Mouse (Mus musculus) hindbrain, embryonic 11.5 days (tissue): ENCODE measurements around the gene Ndufs8. TPM values are rescaled to one million over a fixed set of nuclear protein-coding genes. Genes with fewer than 3 reads are reported as not detected.

Source experiments
- ATAC-seq: fragments of 200-750 bp; cut with Nextera tagmentation; 2 replicates; pipeline ENCODE4 v1.8.0; 2017; ENCODE audit warnings: mild to moderate bottlenecking, moderate TSS enrichment, moderate library complexity; ENCODE audit not compliant: low FRiP score
- DNase-seq: peaks from one replicate; pipeline ENCODE4 v3.0.0-alpha.2; 2015; ENCODE audit warnings: low spot score
- H3K27ac ChIP-seq: fragments of 300-500 bp; sonication (generic); 2 replicates; pipeline ENCODE4 v1.5.1; 2014; ENCODE audit warnings: mild to moderate bottlenecking, low read depth, low read length
- H3K27me3 ChIP-seq: fragments of 300-500 bp; sonication (generic); 2 replicates; pipeline ENCODE4 v1.6.1; 2014; ENCODE audit warnings: mild to moderate bottlenecking, low read length, moderate library complexity, mixed read lengths; ENCODE audit not compliant: control insufficient read depth, insufficient read depth
- H3K36me3 ChIP-seq: fragments of 300-500 bp; sonication (generic); 2 replicates; pipeline ENCODE4 v1.6.1; 2014; ENCODE audit warnings: mild to moderate bottlenecking, low read length, moderate library complexity, mixed read lengths; ENCODE audit not compliant: control insufficient read depth, insufficient read depth
- H3K4me1 ChIP-seq: fragments of 300-500 bp; sonication (generic); replicated peaks from 2 replicates; pipeline ENCODE4 v1.6.1; 2014; ENCODE audit warnings: low read length, mixed read lengths; ENCODE audit not compliant: control insufficient read depth, insufficient read depth
- H3K4me2 ChIP-seq: fragments of 300-500 bp; sonication (generic); replicated peaks from 2 replicates; pipeline ENCODE4 v1.6.1; 2014; ENCODE audit warnings: mild to moderate bottlenecking, low read depth, low read length
- H3K4me3 ChIP-seq: fragments of 300-500 bp; sonication (generic); 2 replicates; pipeline ENCODE4 v1.5.1; 2014; ENCODE audit warnings: low read depth, low read length
- H3K9ac ChIP-seq: fragments of 300-500 bp; sonication (generic); 2 replicates; pipeline ENCODE4 v1.6.1; 2014; ENCODE audit warnings: low read depth, low read length
- H3K9me3 ChIP-seq: fragments of 300-500 bp; sonication (generic); 2 replicates; pipeline ENCODE4 v1.6.1; 2016; ENCODE audit warnings: low read length; ENCODE audit not compliant: control insufficient read depth
- WGBS: fragments of 180-500 bp; shearing (Covaris S2); extraction: QIAGEN DNeasy Blood & Tissue Kit; methylation state at CpG from one replicate; pipeline ENCODE4 v1.1.7; 2014; 5-methylcytosine and 5-hydroxymethylcytosine counted together
- polyA plus RNA-seq: library from polyadenylated mRNA; unstranded; fragments of >200 nt; fragmentation: Nextera tagmentation; extraction: Ambion mirVana; gene quantifications from 2 replicates; pipeline ENCODE4 v1.2.1, GENCODE M21; 2014

The Ndufs8 gene
- polyA plus RNA-seq, 1 experiment from 2014 or later: 240 TPM

GRCm38 (mm10) chr19:3914535-3914934, 2.0 kb upstream of the Ndufs8 start:
- H3K4me3 ChIP-seq: no peak overlapping the region
- no peak overlapping the region for H3K27ac ChIP-seq
- H3K9me3 ChIP-seq: no peaks in the 10 kb centered on the region
- no peak for DNase-seq
- WGBS: 86% methylated on average over 5 of the region's 5 CpGs
- ATAC-seq: no peak
- H3K4me1 ChIP-seq: peaks cover 10% of the 10 kb centered on the region; the same call in 1 of the 2 replicates
- H3K9ac ChIP-seq: no peak overlapping the region
- no peaks in the 10 kb centered on the region for H3K27me3 ChIP-seq
- H3K36me3 ChIP-seq: no peaks in the 10 kb centered on the region
- no peak overlapping the region for H3K4me2 ChIP-seq

GRCm38 (mm10) chr19:3913692-3914091, 1.1 kb upstream of the Ndufs8 start:
- no peak overlapping the region; the same call in 1 of the 2 replicates for H3K9ac ChIP-seq
- H3K4me3 ChIP-seq: peak overlapping the region; percentile 54; the same call in 1 of the 2 replicates
- ATAC-seq: no peak
- 89% methylated on average over 8 of the region's 8 CpGs for whole genome bisulfite sequencing
- no peaks in the 10 kb centered on the region for H3K36me3 ChIP-seq
- H3K27me3 ChIP-seq: no peaks in the 10 kb centered on the region
- peak overlapping the region; percentile 60 for H3K4me2 ChIP-seq
- H3K4me1 ChIP-seq: peaks cover 10% of the 10 kb centered on the region; the same call in 1 of the 2 replicates
- H3K9me3 ChIP-seq: no peaks in the 10 kb centered on the region
- DNase-seq: no peak
- H3K27ac ChIP-seq: no peak overlapping the region

DNA sequence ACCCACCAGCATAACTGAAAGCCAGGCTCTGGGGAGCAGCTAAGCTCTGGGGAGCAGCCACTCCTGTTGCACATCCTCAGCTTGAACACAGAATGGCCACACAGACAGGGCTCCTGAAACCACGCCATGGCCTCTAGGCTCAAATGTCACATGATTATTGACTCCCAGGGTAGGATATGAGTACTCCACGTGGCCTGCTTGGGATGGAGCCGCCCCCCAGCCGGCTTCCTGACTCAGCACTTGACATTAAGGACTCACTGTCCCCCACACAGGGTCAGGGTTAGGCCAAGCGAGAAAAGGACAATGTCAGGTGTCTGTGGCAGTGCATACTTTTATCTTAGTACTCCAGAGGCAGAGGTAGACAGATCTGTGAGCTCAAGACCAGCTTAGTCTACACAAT, 2.4 kb downstream of the Ndufs8 start:
- WGBS: 75% methylated on average over 5 of the region's 5 CpGs
- H3K9ac ChIP-seq: no peak overlapping the region
- ATAC-seq: no peak
- H3K4me3 ChIP-seq: no peak overlapping the region
- DNase-seq: no peak
- H3K27me3 ChIP-seq: 0 out of 2 replicates have a peak, but pooled peaks cover 2% of the 10 kb centered on the region
- no peaks in the 10 kb centered on the region for H3K36me3 ChIP-seq
- no peak overlapping the region for H3K27ac ChIP-seq
- H3K4me2 ChIP-seq: no peak overlapping the region
- peaks cover 19% of the 10 kb centered on the region for H3K4me1 ChIP-seq
- no peaks in the 10 kb centered on the region for H3K9me3 ChIP-seq

DNA sequence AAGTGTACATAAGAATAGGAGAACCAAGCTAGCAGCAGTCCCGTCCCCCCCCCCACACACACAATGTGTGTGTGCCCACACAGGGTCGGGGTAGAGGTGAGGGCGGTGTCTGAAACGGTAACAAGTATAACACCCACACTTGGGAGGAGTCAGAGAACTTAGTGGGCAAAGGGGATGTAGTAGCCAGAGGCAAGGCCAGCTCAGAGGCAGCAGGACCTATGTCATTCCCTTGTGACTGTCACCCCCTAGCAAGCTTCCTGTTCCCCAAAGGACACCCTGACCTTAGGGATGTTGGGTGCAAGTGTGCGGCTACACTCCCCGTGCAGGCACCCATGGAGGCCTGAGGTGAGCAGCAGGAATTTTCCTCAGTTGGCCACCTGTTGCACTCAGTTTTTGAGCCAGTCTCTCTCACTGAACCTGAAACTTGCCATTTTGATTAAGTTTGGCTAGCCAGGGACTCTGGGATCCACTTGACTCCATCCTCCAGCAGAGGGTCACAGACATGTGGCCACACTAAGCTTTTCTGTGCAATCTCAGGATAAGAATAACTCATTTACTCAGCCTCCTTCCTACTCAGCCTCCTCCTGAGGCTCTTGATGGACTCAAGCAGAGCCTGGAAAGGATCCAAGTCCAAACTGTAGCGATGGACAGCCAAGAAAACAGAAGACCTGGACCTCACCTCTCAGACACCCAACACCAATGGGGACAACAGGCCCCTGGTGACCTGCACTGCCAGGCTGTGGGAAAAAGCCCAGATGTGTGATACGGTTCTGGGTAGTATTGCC, 4.5 kb downstream of the Ndufs8 start:
- no peak overlapping the region for H3K4me3 ChIP-seq
- H3K36me3 ChIP-seq: no peaks in the 10 kb centered on the region
- H3K27ac ChIP-seq: no peak overlapping the region
- H3K9ac ChIP-seq: no peak overlapping the region
- ATAC-seq (no peak), DNase-seq (no peak)
- no peak overlapping the region; the same call in 1 of the 2 replicates for H3K4me2 ChIP-seq
- peaks cover 16% of the 10 kb centered on the region for H3K4me1 ChIP-seq
- H3K9me3 ChIP-seq: no peaks in the 10 kb centered on the region
- WGBS: 83% methylated on average over 7 of the region's 8 CpGs
- H3K27me3 ChIP-seq: 0 out of 2 replicates have a peak, but pooled peaks cover 2% of the 10 kb centered on the region

GRCm38 (mm10) chr19:3906795-3907786, 5.5 kb downstream of the Ndufs8 start, which contains the start of gene Tcirg1:
Tcirg1 (minus strand) TSS chr19:3907133.
- Histone ChIP-seq H3K9ac (peak within 1 kb of the TSS; percentile 47; the same call in 1 of the 2 replicates), H3K4me1 (peaks cover 16% of the 10 kb centered on the region), H3K4me2 (peak within 1 kb of the TSS; percentile 66), H3K27me3 (0 out of 2 replicates have a peak, but pooled peaks cover 2% of the 10 kb centered on the region), H3K36me3 (no peaks in the 10 kb centered on the region), H3K27ac (no peak within 1 kb of the TSS), H3K9me3 (no peaks in the 10 kb centered on the region), H3K4me3 (peak within 1 kb of the TSS; percentile 38)
- 8% methylated on average over 36 of the region's 36 CpGs for WGBS
- ATAC-seq (peak; percentile 46; the same call in 1 of the 2 replicates), DNase-seq (peak; percentile 59)

DNA sequence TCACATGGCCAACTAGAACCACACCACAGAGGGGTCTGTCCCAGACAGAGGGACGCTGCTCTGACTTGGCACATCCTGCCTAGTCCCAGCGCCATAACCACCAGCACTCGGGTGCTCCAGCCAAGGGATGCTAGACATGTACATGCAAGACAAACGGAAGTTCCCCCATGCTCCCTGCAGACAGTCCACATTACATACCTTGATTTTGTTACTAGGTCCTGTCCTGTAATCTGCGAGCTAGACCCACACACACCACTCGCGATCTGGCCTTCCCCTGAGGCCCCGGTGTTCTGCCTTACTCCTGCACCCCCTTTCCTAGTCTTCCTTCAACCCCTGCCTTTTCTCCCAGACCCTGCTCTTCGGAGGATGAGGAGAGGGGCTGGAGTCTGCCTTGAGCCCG, 6.2 kb downstream of the Ndufs8 start:
- H3K27ac ChIP-seq: no peak overlapping the region
- 0 out of 2 replicates have a peak, but pooled peaks cover 2% of the 10 kb centered on the region for H3K27me3 ChIP-seq
- 50% methylated on average over 10 of the region's 10 CpGs for WGBS
- H3K4me1 ChIP-seq: peaks cover 9% of the 10 kb centered on the region
- DNase-seq: no peak
- peak overlapping the region; percentile 66 for H3K4me2 ChIP-seq
- H3K9me3 ChIP-seq: no peaks in the 10 kb centered on the region
- peak overlapping the region; percentile 38 for H3K4me3 ChIP-seq
- no peaks in the 10 kb centered on the region for H3K36me3 ChIP-seq
- no peak for ATAC-seq
- 0 out of 2 replicates have a peak overlapping the region, but pooled peaks have one; percentile 47 for H3K9ac ChIP-seq

DNA sequence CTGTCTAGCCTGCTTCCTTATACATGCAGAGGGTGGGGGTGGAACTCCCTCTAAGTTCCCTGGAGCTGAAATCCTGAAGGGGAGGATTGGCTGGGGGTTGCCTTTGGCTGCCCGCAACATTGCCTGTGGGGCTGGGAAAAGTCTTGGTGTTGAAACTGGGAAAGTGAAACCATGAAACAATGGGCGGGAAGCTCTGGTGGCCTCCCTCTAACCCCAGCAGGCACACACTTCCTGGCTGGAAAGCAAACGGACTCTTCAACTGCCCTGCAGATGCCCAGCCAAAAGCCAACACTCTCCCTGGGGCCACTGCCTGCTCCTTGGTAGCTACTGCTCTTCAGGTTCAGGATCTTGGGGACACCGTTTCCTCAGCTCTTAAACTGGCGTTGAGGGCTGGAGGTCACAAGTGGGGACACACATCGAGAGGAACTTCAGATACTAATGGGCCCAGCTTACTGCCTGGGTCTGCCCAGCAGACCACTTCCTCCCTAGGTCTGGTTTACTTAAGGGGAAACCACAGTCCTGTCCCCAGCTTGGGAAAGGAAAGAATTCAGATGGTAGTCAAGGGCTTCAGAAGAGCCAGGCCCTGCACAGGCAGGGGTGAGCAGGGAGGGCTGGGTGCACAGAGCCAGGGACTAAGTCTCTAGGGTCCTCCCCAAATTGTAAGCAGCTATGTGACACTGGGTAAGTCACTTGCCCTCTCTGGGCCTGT, 7.2 kb downstream of the Ndufs8 start:
- no peaks in the 10 kb centered on the region for H3K9me3 ChIP-seq
- peaks cover 9% of the 10 kb centered on the region for H3K4me1 ChIP-seq
- no peak for ATAC-seq
- H3K4me2 ChIP-seq: 0 out of 2 replicates have a peak overlapping the region, but pooled peaks have one; percentile 3
- DNase-seq: peak; percentile 28
- 0 out of 2 replicates have a peak, but pooled peaks cover 2% of the 10 kb centered on the region for H3K27me3 ChIP-seq
- H3K4me3 ChIP-seq: no peak overlapping the region
- H3K9ac ChIP-seq: no peak overlapping the region
- 53% methylated on average over 6 of the region's 6 CpGs for WGBS
- 0 out of 2 replicates have a peak overlapping the region, but pooled peaks have one; percentile 39 for H3K27ac ChIP-seq
- H3K36me3 ChIP-seq: no peaks in the 10 kb centered on the region

GRCm38 (mm10) chr19:3904363-3904675, 8.3 kb downstream of the Ndufs8 start:
- Histone ChIP-seq H3K27me3 (0 out of 2 replicates have a peak, but pooled peaks cover 2% of the 10 kb centered on the region), H3K9me3 (no peaks in the 10 kb centered on the region), H3K4me2 (no peak overlapping the region), H3K36me3 (no peaks in the 10 kb centered on the region), H3K9ac (no peak overlapping the region), H3K4me3 (no peak overlapping the region), H3K4me1 (peaks cover 9% of the 10 kb centered on the region), H3K27ac (no peak overlapping the region)
- no peak for ATAC-seq
- DNase-seq: no peak
- 66% methylated on average over 10 of the region's 10 CpGs for WGBS
